Mouse (Mus musculus): Measurements from ENCODE around the gene Dnlz.

DNA sequence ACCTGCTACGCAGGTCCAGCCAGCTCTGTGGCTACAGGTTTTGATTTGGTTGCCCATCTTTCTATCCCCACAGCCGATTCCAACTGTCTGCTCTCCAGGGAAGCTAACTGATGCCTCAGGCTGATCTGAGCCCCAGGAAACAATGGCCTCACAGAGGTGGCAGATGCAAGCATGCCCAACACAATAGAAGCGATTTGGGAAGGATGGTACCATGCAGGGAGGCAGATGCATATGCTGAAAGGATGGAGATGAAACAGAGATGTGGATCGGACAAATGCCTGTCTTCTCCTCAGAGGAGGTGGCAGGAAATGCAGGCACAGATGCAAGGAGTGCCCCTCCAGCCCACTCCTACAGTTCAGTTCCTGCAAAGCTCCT lies 53.1 kb downstream of the Dnlz start:
- TF ChIP-seq CTCF (IDR thresholded peaks at IDR 0.05; ENCODE audit: low read depth, low read length) (no peak), POLR2A (IDR thresholded peaks at IDR 0.05; ENCODE audit: extremely low read depth, insufficient read depth, low read length) (no peak)
